Mouse (Mus musculus) bone marrow, adult 2 months (tissue): ENCODE data around the gene Hnrnpa3. TPM values are rescaled to one million over a fixed set of nuclear protein-coding genes. Genes with fewer than 3 reads are reported as not detected.

Source experiments
- H3K27ac ChIP-seq: fragments of 200-500 bp; 2 replicates; pipeline ENCODE4 v1.5.1; 2012; ENCODE audit warnings: low read depth, mild to moderate bottlenecking, control low read depth, inconsistent platforms, low read length; ENCODE audit not compliant: control insufficient read depth, poor library complexity, insufficient read depth
- H3K4me1 ChIP-seq: fragments of 200-500 bp; 2 replicates; pipeline ENCODE4 v1.6.1; 2011; ENCODE audit warnings: low read length; ENCODE audit not compliant: control insufficient read depth, insufficient read depth
- H3K4me3 ChIP-seq: fragments of 200-500 bp; replicated peaks from 2 replicates; pipeline ENCODE3; 2011; ENCODE audit warnings: mild to moderate bottlenecking, low read depth, low read length, control low read depth; ENCODE audit not compliant: control insufficient read depth
- CTCF ChIP-seq: fragments of 200-500 bp; IDR thresholded peaks from 2 replicates; pipeline ENCODE4 v1.5.1; 2011; ENCODE audit warnings: low read length, control low read depth; ENCODE audit not compliant: control insufficient read depth, insufficient read depth
- POLR2A ChIP-seq: fragments of 200-500 bp; IDR thresholded peaks from 2 replicates; pipeline ENCODE4 v1.6.1; 2011; ENCODE audit warnings: low read depth, mild to moderate bottlenecking, control low read depth, low read length, borderline replicate concordance; ENCODE audit not compliant: control insufficient read depth
- WGBS: fragments of 180-500 bp; shearing (Covaris S2); methylation state at CpG from one replicate; pipeline ENCODE4 v1.1.7; 2018; 5-methylcytosine and 5-hydroxymethylcytosine counted together
- polyA plus RNA-seq: library from polyadenylated mRNA; stranded (reverse); fragments of >200 nt; gene quantifications from 2 replicates; pipeline ENCODE4 v1.2.4, GENCODE M21; 2011; ENCODE audit warnings: low replicate concordance; ENCODE audit not compliant: missing spikeins, insufficient read depth, insufficient read length

Gene Hnrnpa3
- polyA plus RNA-seq, 1 experiment, result 408 TPM

DNA sequence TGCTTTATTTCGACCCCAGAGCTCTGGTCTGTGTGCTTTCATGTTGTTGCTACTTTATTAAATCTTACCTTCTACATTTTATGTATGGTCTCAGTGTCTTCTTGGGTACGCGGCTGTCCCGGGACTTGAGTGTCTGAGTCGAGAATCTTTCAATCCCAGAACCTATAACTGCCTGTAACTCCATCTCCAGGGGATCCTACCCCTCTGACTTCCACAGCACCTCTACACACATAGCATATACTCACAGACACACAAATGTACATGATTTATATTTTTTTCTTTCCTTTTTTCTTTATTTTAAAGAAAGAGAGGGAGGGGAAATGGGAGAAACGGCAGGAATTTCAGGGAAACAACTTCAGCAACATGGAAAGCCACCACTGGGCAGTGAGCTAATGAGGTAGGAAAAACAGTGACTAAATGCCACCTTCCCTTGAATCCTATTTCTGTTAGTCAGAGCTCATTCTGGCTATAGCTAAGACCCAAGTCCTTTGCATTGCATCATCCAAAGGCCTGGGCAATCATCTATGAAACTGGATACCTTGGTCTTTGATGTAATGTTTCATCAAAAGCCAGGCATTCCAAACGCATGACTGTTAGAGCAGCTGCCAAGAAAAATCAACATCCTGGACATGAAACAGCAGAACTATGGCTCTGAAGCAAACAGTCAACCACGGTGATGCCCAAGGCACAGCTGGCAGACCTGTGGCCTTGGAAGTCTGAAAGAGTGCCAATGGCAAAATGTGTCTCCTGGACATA is 16.1 kb upstream of the Hnrnpa3 start:
- no peak overlapping the region for H3K27ac ChIP-seq
- 84% methylated on average over 8 of the region's 8 CpGs for WGBS
- no peaks in the 10 kb centered on the region; the same call in 1 of the 2 replicates for H3K4me1 ChIP-seq
- TF ChIP-seq POLR2A (no peak), CTCF (no peak)
- no peak overlapping the region for H3K4me3 ChIP-seq

DNA sequence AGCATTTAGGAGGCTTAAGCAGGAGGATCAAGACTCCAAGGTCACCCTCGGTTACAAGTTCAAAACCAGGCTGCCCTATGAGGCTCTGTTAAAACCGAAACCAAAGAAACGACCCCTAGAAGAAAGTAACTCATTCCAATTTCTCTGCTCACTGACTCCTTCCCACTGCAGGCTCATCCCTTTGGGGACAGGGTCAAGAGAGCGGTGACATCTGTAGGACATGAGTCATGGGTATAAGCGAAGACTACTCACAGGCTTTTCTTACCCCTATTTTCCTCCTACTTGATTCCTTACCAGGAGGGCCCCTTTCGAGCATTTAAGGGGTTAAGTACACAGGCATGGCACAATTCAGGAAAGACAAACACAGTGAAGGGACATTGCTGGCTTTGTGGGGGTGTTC is 15.1 kb upstream of the Hnrnpa3 start:
- TF ChIP-seq CTCF (no peak), POLR2A (no peak)
- H3K27ac ChIP-seq, result no peak overlapping the region
- WGBS, result 87% methylated on average over 6 of the region's 6 CpGs

DNA sequence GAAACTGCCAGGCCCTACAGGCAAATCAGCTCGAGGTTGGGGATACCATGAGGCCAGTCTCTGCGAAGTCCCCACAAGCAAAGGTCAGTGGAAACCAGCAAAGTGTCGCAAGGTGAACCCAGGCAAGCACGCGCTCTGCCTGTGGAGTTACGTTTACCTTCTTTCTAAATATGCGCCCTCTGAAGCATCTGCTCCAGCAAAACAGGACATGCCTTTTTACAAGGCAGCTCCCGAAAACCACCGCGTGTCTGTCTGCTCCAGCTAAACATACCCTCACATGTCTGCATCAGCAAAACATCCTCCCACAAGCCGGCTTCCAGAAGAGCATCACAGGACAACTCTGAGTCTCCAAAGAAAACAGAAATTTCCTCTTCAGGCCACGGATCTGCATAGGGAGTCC is 13.8 kb upstream of the Hnrnpa3 start:
- 94% methylated on average over 12 of the region's 12 CpGs for WGBS
- H3K4me1 ChIP-seq, result no peaks in the 10 kb centered on the region; the same call in 1 of the 2 replicates
- H3K4me3 ChIP-seq, result no peak overlapping the region
- TF ChIP-seq CTCF (no peak), POLR2A (no peak)
- H3K27ac ChIP-seq, result no peak overlapping the region

More for the DNA sequence above, 15.1 kb upstream of the Hnrnpa3 start:
- no peaks in the 10 kb centered on the region; the same call in 1 of the 2 replicates for H3K4me1 ChIP-seq
- H3K4me3 ChIP-seq, result no peak overlapping the region

DNA sequence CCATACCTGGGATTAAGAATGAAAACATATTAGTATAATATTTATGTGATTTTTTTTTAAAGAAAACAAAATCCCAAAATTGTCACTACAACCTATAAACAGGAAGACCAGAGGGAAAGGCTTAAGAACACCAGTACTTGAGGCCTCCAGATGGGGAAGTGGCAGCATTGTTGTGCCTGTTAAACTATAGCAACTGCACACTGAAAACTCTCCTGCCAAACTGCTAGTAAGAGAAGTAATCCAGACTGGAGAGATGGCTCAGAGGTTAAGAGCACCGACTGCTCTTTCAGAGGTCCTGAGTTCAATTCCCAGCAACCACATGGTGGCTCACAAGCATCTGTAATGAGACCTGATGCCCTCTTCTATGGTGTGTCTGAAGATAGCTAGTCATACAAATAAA is 8.6 kb upstream of the Hnrnpa3 start:
- 49% methylated on average over 1 of the region's 1 CpGs for WGBS
- Histone ChIP-seq H3K4me1 (no peaks in the 10 kb centered on the region), H3K27ac (no peak overlapping the region), H3K4me3 (no peak overlapping the region)
- TF ChIP-seq POLR2A (no peak), CTCF (no peak)

DNA sequence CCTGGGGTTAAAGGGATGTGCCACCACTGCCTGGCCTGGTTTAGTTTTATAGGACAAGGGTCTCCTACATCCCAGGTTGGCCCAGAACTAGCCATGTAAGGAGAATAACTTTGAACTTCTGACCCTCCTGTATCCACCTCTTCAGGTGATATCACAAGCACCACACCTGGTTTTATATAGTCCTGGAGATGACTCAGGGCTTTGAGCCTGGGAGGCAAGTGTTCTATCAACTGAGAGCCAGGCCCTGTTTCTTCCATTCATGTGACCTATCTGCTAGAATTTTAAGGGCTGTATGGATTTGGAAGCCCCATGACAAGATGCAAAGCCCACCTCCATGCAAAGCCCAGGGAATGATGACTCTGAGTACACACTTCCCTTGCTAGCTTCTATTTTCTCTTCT is 5.9 kb upstream of the Hnrnpa3 start:
- no peak overlapping the region for H3K4me3 ChIP-seq
- H3K27ac ChIP-seq, result no peak overlapping the region
- H3K4me1 ChIP-seq, result no peaks in the 10 kb centered on the region
- TF ChIP-seq POLR2A, result no peak
- no peak for TF ChIP-seq CTCF

DNA sequence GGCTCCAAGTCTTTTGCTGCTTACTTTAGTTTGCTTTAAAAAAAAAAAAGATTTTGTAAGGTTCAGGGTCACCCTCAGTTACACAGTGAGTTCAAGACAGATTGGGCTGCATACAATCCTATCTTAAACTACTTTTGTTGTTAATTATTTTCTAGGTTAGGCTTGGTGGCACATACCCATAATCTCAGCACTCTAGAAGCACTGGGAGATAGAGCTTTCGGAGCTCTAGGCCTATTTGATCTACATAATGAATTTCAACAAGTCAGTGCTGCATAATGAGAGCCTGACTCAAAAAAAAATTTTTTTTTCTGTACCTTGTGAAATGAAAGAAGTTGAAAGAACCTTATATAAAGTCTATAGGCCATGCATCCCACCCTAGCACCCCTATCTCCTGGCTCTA is 4.4 kb upstream of the Hnrnpa3 start:
- Histone ChIP-seq H3K27ac (no peak overlapping the region), H3K4me1 (no peaks in the 10 kb centered on the region), H3K4me3 (no peak overlapping the region)
- WGBS, result 92% methylated on average over 1 of the region's 1 CpGs
- no peak for TF ChIP-seq CTCF
- no peak for TF ChIP-seq POLR2A

DNA sequence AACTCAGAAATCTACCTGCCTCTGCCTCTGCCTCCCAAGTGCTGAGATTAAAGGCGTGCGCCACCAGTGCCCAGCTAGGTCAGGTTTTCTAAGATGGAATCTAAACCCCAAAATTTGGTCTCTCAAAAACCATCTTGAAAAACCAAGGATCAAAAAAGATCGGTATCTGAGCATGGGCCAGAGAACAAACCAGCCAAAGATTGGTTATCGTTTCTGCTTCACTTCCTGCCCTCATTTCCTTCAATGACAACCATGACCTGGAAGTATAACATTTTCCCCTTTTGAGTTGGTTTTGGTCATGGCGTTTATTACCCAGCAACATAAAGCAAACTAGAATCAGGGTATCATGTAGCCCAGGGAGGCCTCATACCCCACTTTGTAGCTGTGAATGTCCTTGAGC is 2.1 kb upstream of the Hnrnpa3 start:
- Histone ChIP-seq H3K4me3 (no peak overlapping the region), H3K27ac (no peak overlapping the region), H3K4me1 (no peaks in the 10 kb centered on the region)
- no peak for TF ChIP-seq CTCF
- no peak for TF ChIP-seq POLR2A
- 77% methylated on average over 5 of the region's 5 CpGs for WGBS

DNA sequence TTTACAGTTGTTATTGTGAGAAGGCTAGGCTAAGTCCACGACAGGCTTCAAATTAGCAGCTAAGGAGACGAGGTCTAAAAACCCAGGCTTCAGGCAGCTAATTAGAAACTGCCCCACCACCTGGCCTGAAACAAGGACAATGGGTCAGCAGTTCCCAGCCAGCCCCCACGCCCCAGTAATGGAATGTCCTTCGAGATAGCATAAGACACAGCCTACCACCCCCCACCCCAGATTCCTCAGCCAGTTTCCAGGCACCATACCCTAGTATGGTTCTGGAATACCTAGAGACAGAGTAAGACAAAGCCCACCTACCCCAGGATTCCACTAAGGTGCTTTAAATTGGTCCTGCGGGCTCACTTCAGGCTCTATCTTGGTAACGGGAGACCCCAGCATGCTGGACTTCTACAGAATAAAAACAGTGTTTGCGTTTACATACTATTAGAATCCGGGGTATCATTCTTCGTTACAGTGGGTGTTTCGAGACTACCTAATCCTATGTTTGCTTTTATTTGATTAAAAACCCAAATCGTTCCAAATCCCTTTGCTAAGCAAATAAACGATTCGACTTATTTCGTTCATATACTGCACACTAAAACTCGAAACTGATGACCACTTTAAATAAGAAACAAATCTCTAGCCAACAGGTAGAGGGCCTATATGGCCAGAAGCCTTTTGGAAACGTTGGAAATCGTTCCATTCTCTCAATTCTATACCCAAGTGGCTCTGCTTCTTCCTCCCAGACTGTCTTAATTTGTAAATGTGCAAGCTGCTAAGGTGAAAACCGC is 962 bp upstream of the Hnrnpa3 start:
- TF ChIP-seq POLR2A (no peak), CTCF (no peak)
- Histone ChIP-seq H3K4me3 (peak overlapping the region; percentile 82), H3K27ac (peak overlapping the region; percentile 96), H3K4me1 (no peaks in the 10 kb centered on the region)
- 9% methylated on average over 18 of the region's 18 CpGs for WGBS
